Mouse (Mus musculus) liver, embryonic 14 days (tissue): ENCODE results near the gene Mfsd4b1. TPM values are rescaled to one million over a fixed set of nuclear protein-coding genes. Genes with fewer than 3 reads are reported as not detected.

Experiments used
- polyA plus RNA-seq: library from polyadenylated mRNA; depleted of rRNA; stranded (reverse); fragments of >200 nt; gene quantifications from 2 replicates; pipeline ENCODE4 v1.2.3, GENCODE M21; 2012; rRNA removed

Gene Mfsd4b1
- 0.25 and 0.27 TPM in 2 replicates for polyA plus RNA-seq

DNA sequence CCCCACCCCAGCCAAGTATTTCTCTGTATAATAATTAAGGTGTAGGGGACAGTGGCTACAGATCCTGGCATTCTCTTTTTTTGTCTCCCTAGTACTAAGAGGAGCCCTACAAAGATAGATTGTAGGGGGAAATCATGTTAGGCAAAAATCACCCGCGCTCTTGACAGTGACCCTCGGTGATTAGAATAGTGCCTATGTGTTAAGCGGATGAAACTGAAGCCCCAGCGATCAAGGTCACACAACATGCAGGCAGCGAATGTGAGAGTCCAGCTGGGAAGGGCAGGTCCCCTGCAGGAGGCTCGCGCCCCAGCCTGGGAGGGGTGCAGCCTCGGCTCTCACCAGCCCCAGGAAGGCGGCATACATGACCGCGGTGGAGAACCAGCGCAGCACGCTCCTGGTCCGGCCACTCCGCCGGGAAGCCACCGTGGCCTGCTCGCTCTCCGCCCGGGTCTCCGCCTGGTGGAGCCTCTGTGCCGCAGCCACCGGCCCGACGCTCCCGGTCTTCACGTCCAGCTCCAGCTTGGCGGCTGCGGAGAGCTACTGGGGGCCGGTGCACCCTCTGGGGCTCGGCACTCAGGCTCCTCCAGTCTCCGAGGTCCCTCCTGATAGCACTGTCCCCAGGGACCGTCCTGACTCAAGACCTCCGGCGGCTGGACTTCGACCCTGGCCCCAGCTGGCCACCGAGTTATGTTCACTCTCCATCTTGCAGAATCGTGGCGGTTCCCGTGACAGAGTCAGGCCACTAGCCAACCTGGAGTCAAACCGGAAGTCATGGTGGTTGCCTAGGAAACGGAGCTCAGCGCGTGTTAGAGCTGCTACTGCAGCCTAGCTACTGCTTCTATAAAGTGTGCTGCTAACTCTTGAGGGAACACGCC is at the start of gene Mfsd4b1:
Gene Mfsd4b1 (minus strand): TSS at position 715 of the 875 bp plus-strand sequence.

GRCm38 (mm10) chr10:39986466-39986865 is 38.6 kb downstream of the Mfsd4b1 start, which contains the start of gene Mfsd4b5:
Mfsd4b5 (minus strand) TSS chr10:39986646.

GRCm38 (mm10) chr10:39959761-39960440 is 65.2 kb downstream of the Mfsd4b1 start, which contains the start of gene Mfsd4b3:
Mfsd4b3 (minus strand) TSS chr10:39960153.

Other genes with a start within 250 kb of the Mfsd4b1 start
- gene Mfsd4b4, start 126.0 kb downstream of the Mfsd4b1 start, polyA plus RNA-seq: 2.0 and 2.2 TPM in 2 replicates
- gene Mfsd4b2, start 98.3 kb downstream of the Mfsd4b1 start, polyA plus RNA-seq: 0.01 and 0.02 TPM in 2 replicates
- gene Mfsd4b3, start 65.1 kb downstream of the Mfsd4b1 start, polyA plus RNA-seq: 1.1 and 1.4 TPM in 2 replicates
- gene Mfsd4b5, start 38.6 kb downstream of the Mfsd4b1 start, polyA plus RNA-seq: 0.10 and 0.12 TPM in 2 replicates
- 29.4 and 36.4 TPM in 2 replicates for gene Slc16a10, start 117.0 kb upstream of the Mfsd4b1 start, polyA plus RNA-seq
- gene Rpf2, start 221.8 kb upstream of the Mfsd4b1 start, polyA plus RNA-seq: 18.0 and 19.5 TPM in 2 replicates
- 18.0 and 23.1 TPM in 2 replicates for gene Gtf3c6, start 232.8 kb upstream of the Mfsd4b1 start, polyA plus RNA-seq